Mouse (Mus musculus): ENCODE measurements around the gene Rtn4ip1. TPM values are rescaled to one million over a fixed set of nuclear protein-coding genes. Genes with fewer than 3 reads are reported as not detected.
"Not testable (repeated sequence)": the region's sequence is repeated elsewhere in the genome, so short reads cannot be mapped to it uniquely, and the experiment has no call there.

The Rtn4ip1 gene
- polyA plus RNA-seq, 1 experiment from 2014 or later: 13.5 TPM

DNA sequence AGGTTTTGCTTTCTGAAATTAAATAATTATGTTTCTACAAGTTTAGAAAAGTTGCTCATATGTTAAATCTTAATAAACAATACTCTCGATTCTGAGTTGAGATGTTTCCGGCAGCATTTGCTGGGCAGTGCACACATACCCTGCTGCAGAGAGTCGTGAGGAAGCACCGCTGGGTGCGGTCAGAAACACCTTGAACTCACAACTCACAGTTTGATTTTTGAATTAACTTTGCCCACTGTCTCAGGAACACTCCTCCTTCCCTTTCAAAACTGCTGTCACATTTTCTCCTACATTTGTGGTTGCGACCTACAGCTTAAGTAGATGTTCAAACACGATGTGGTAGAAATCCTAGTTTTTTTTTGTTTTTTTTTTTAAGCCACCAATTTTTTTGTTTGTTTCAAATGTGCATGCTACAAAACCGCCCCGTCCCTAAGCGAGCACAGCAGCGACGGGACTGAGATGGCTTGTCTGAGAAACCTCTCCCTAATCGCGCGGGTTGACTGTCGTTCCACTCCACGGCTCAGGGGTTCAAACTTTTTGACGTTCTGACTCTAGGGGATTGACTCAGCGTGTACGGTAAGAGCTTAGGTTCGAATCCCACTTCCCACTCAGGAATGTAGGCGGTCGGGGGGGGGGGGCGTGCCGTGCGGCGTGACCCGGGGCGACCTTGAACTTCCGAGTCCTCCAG is 580 bp upstream of the Rtn4ip1 start:
- 0 out of 2 replicates have a peak overlapping the region, but pooled peaks have one; percentile 32 for H3K27ac ChIP-seq
- H3K4me3 ChIP-seq (replicated peaks): peak overlapping the region; percentile 87
- no peaks in the 10 kb centered on the region for H3K36me3 ChIP-seq
- no peaks in the 10 kb centered on the region for H3K9me3 ChIP-seq (replicated peaks)
- H3K27me3 ChIP-seq: no peaks in the 10 kb centered on the region
- peak overlapping the region; percentile 78 for H3K9ac ChIP-seq
- H3K4me2 ChIP-seq: peak overlapping the region; percentile 78
- H3K4me1 ChIP-seq (replicated peaks): peaks cover 28% of the 10 kb centered on the region
- ATAC-seq (ENCODE audit: low read depth) (peak; percentile 63), DNase-seq (no peak)
- WGBS (ENCODE audit: insufficient replicate concordance): 4% methylated on average over 30 of the region's 30 CpGs

- Histone ChIP-seq H3K4me1 (replicated peaks) (peaks cover 28% of the 10 kb centered on the region), H3K4me3 (replicated peaks) (no peak overlapping the region), H3K9me3 (replicated peaks) (no peaks in the 10 kb centered on the region), H3K27me3 (no peaks in the 10 kb centered on the region), H3K4me2 (no peak overlapping the region), H3K9ac (no peak overlapping the region), H3K36me3 (peaks cover 1% of the 10 kb centered on the region; the same call in 1 of the 2 replicates), H3K27ac (no peak overlapping the region)
- no peak for DNase-seq
- 82% methylated on average over 1 of the region's 1 CpGs for WGBS (ENCODE audit: insufficient replicate concordance)
- no peak for ATAC-seq (ENCODE audit: low read depth)
Observed at GRCm38 (mm10) chr10:43904569-43904968, 3.0 kb downstream of the Rtn4ip1 start.

GRCm38 (mm10) chr10:43910032-43910872 is 8.6 kb downstream of the Rtn4ip1 start:
- no peak overlapping the region for H3K9ac ChIP-seq
- H3K36me3 ChIP-seq: peaks cover 14% of the 10 kb centered on the region; the same call in 1 of the 2 replicates
- H3K27me3 ChIP-seq: no peaks in the 10 kb centered on the region
- no peaks in the 10 kb centered on the region for H3K9me3 ChIP-seq (replicated peaks)
- WGBS (ENCODE audit: insufficient replicate concordance): 67% methylated on average over 12 of the region's 12 CpGs
- no peak for ATAC-seq (ENCODE audit: low read depth)
- H3K4me2 ChIP-seq: no peak overlapping the region
- no peak overlapping the region for H3K4me3 ChIP-seq (replicated peaks)
- DNase-seq: no peak
- H3K4me1 ChIP-seq (replicated peaks): peaks cover 10% of the 10 kb centered on the region; the same call in 1 of the 2 replicates
- peak overlapping the region; percentile 44; the same call in 1 of the 2 replicates for H3K27ac ChIP-seq

DNA sequence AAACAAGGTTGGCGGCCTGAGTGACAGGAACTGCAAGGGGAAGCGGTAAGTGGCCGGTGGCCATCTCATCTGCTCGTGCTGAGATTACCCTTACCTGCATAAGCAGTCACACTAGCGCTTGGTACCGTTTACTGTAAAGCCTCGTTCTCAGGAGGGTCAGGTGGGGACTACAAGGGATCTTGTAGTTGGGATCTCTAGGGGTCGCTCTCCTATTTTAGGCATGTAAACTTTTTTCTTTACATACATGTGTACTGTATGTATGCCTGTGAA is 9.2 kb downstream of the Rtn4ip1 start:
- DNase-seq (no peak), ATAC-seq (ENCODE audit: low read depth) (no peak)
- H3K27ac ChIP-seq: peak overlapping the region; percentile 44; the same call in 1 of the 2 replicates
- H3K4me1 ChIP-seq (replicated peaks): peaks cover 10% of the 10 kb centered on the region; the same call in 1 of the 2 replicates
- peaks cover 14% of the 10 kb centered on the region; the same call in 1 of the 2 replicates for H3K36me3 ChIP-seq
- no peak overlapping the region for H3K4me3 ChIP-seq (replicated peaks)
- no peak overlapping the region for H3K4me2 ChIP-seq
- no peaks in the 10 kb centered on the region for H3K27me3 ChIP-seq
- no peak overlapping the region for H3K9ac ChIP-seq
- 72% methylated on average over 8 of the region's 8 CpGs for whole genome bisulfite sequencing (ENCODE audit: insufficient replicate concordance)
- no peaks in the 10 kb centered on the region for H3K9me3 ChIP-seq (replicated peaks)

GRCm38 (mm10) chr10:43912236-43912635 is 10.6 kb downstream of the Rtn4ip1 start:
- ATAC-seq (ENCODE audit: low read depth) (peak; percentile 47; the same call in 1 of the 2 replicates), DNase-seq (no peak)
- Histone ChIP-seq H3K36me3 (peaks cover 14% of the 10 kb centered on the region; the same call in 1 of the 2 replicates), H3K9me3 (replicated peaks) (no peaks in the 10 kb centered on the region), H3K4me1 (replicated peaks) (peaks cover 19% of the 10 kb centered on the region), H3K4me3 (replicated peaks) (no peak overlapping the region), H3K27ac (no peak overlapping the region), H3K9ac (no peak overlapping the region), H3K4me2 (no peak overlapping the region), H3K27me3 (no peaks in the 10 kb centered on the region)
- WGBS (ENCODE audit: insufficient replicate concordance): 10% methylated on average over 3 of the region's 3 CpGs

- no peak for DNase-seq
- Histone ChIP-seq H3K9me3 (replicated peaks) (no peaks in the 10 kb centered on the region), H3K27ac (no peak overlapping the region), H3K36me3 (peaks cover 11% of the 10 kb centered on the region), H3K4me2 (no peak overlapping the region), H3K4me1 (replicated peaks) (peaks cover 19% of the 10 kb centered on the region), H3K27me3 (no peaks in the 10 kb centered on the region), H3K9ac (no peak overlapping the region), H3K4me3 (replicated peaks) (no peak overlapping the region)
- 78% methylated on average over 12 of the region's 12 CpGs for WGBS (ENCODE audit: insufficient replicate concordance)
- ATAC-seq (ENCODE audit: low read depth): no peak
Observed at GRCm38 (mm10) chr10:43916181-43916580, 14.6 kb downstream of the Rtn4ip1 start.

DNA sequence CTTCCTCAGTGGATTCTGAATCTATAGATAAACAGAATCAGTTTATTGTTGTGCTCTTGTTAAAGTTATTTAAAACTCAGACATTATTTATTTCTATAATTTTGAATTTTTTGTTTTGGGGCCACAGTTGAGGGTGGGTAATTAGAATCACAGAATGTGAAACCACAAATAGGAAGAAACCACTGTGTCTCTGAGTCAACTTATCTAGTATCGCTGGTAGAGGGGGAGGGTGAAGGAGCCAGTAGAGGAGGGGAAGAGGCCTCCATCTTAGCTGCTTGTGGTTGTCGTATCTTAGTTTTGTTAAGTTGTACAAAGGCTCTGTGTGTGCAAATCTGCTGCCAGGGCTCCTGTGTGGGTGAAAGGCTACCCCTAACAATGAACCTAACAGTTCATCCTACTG is 15.1 kb downstream of the Rtn4ip1 start:
- DNase-seq: no peak
- no peak overlapping the region for H3K4me2 ChIP-seq
- no peaks in the 10 kb centered on the region for H3K9me3 ChIP-seq (replicated peaks)
- WGBS (ENCODE audit: insufficient replicate concordance): 15% methylated on average over 2 of the region's 2 CpGs
- H3K4me3 ChIP-seq (replicated peaks): no peak overlapping the region
- H3K4me1 ChIP-seq (replicated peaks): peaks cover 17% of the 10 kb centered on the region
- no peak for ATAC-seq (ENCODE audit: low read depth)
- H3K36me3 ChIP-seq: peaks cover 11% of the 10 kb centered on the region
- no peak overlapping the region for H3K27ac ChIP-seq
- no peaks in the 10 kb centered on the region for H3K27me3 ChIP-seq
- no peak overlapping the region for H3K9ac ChIP-seq

DNA sequence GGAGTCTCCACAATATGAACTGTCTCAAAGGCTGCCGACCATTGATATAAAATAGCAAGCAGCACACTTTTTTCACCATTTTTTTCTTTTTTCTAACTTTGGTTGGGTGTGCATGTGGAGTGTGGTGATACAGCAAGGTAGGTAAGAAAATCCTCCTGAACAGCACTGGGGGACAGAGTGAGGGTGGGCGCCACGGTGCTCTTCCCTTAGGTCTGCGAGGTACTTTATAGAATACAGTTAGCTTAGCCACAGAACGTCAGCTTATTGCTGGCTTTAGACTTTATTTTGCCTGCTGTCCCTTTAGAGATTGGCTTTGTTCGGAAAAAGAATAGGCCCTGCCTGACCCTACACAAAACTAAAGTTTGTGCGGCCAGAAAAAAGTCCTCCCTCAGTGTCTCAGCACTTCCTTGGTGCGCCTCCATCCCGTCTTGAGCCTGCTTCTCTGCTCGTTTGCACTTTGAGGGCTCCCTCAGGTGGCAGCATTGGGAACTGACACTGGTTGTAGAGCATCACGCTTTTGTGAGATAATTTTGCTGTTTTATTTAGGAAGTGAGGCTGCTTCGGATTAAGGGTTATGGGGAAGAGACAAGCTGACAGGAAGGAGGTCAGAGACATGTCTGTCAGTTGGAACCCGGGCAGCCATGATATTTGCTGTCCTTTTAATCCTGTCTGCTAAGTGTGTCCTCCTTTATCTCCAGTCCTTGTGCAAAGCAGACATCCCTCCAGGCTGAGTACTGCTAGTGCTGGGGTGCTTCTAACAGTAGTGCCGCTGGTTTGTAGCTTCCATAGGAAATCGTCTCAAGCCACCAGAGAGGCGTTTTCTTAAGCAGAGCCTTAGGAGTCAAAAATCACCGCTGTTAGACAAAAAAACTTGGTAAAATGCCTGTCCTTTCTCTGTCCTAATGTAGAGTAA is 17.3 kb downstream of the Rtn4ip1 start:
- Histone ChIP-seq H3K4me1 (replicated peaks) (peaks cover 9% of the 10 kb centered on the region), H3K9me3 (replicated peaks) (no peaks in the 10 kb centered on the region), H3K4me2 (no peak overlapping the region), H3K27me3 (no peaks in the 10 kb centered on the region), H3K9ac (no peak overlapping the region), H3K27ac (no peak overlapping the region), H3K4me3 (replicated peaks) (no peak overlapping the region), H3K36me3 (peaks cover 19% of the 10 kb centered on the region)
- 43% methylated on average over 17 of the region's 17 CpGs for WGBS (ENCODE audit: insufficient replicate concordance)
- DNase-seq: peak; percentile 55
- ATAC-seq (ENCODE audit: low read depth): no peak

DNA sequence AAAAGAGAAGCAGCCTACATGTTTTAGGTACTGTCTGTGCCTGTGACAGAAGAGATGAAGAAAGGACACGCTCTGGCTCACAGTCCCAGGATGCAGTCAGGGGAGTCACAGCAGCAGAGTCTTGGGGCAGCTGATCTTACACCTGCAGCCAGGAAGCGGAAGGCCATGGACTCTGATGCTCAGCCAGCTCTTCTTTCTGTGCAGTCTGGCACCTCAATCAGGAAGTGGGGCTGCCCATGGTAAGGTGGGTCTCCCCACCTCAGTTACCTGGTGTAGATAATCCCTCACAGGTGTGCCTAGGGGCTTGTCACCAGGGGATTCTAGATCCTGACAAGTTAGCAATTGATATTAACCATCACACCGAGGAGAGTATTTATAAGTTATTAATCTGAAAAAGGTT is 21.5 kb downstream of the Rtn4ip1 start:
- WGBS (ENCODE audit: insufficient replicate concordance): 80% methylated on average over 3 of the region's 3 CpGs
- H3K4me3 ChIP-seq (replicated peaks): no peak overlapping the region
- no peak overlapping the region for H3K4me2 ChIP-seq
- H3K36me3 ChIP-seq: peaks cover 28% of the 10 kb centered on the region
- H3K27ac ChIP-seq: no peak overlapping the region
- DNase-seq (no peak), ATAC-seq (ENCODE audit: low read depth) (no peak)
- no peaks in the 10 kb centered on the region for H3K9me3 ChIP-seq (replicated peaks)
- no peaks in the 10 kb centered on the region for H3K4me1 ChIP-seq (replicated peaks)
- no peaks in the 10 kb centered on the region for H3K27me3 ChIP-seq
- H3K9ac ChIP-seq: no peak overlapping the region

DNA sequence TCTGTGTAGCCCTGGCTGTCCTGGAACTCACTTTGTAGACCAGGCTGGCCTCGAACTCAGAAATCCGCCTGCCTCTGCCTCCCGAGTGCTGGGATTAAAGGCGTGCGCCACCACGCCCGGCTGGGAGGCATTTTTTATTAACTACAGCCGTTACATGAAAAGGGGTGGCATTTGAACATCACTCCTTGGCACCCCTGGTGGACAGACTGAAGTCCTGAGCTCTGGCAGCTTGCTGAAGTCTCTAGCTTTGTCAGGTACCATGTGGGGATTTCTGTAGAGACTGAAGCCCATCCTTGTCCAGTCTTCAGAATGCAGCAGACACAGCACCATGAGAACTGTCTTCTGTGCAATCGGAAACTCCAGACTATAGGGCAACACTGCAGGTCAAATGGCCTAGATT is 24.2 kb downstream of the Rtn4ip1 start:
- H3K4me2 ChIP-seq; H3K9ac ChIP-seq; H3K9me3 ChIP-seq (replicated peaks); H3K27ac ChIP-seq; H3K27me3 ChIP-seq; DNase-seq; H3K4me3 ChIP-seq (replicated peaks); H3K4me1 ChIP-seq (replicated peaks); ATAC-seq (ENCODE audit: low read depth): not testable (repeated sequence)
- whole genome bisulfite sequencing (ENCODE audit: insufficient replicate concordance): 84% methylated on average over 9 of the region's 9 CpGs
- peaks cover 33% of the 10 kb centered on the region for H3K36me3 ChIP-seq

DNA sequence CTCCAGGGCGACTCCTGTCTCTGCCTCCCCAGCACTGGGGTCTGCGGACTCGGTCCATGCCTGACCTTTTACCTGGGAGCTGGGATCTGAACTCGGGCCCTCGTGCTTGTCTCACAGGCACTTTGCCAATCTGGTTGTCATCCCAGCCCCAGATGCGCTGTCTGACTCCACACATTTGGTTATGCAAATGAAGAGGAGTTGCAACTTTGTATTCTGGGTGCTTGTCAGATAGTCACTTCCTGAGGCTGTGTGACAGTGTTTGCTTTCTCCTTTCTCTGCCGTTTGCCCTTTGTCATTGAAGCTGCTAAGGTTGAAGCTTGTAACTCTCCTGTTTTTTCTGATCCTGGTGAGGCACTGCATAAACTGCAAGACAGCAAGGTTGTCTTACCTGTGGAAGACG is 26.1 kb downstream of the Rtn4ip1 start:
- WGBS (ENCODE audit: insufficient replicate concordance): 69% methylated on average over 8 of the region's 8 CpGs
- Histone ChIP-seq H3K4me1 (replicated peaks) (no peaks in the 10 kb centered on the region), H3K4me2 (no peak overlapping the region), H3K27me3 (no peaks in the 10 kb centered on the region), H3K27ac (no peak overlapping the region), H3K36me3 (peaks cover 42% of the 10 kb centered on the region), H3K4me3 (replicated peaks) (no peak overlapping the region), H3K9ac (no peak overlapping the region), H3K9me3 (replicated peaks) (no peaks in the 10 kb centered on the region)
- ATAC-seq (ENCODE audit: low read depth) (no peak), DNase-seq (no peak)
